Mouse (Mus musculus) testis, adult 2 months (tissue): ENCODE measurements around the gene Syn2.

Experiments used
- CTCF ChIP-seq: fragments of 200-500 bp; IDR thresholded peaks from 2 replicates; pipeline ENCODE4 v1.5.1; 2012; ENCODE audit warnings: low read depth, mild to moderate bottlenecking, inconsistent platforms, low read length, moderate library complexity; ENCODE audit not compliant: control insufficient read depth, insufficient read depth, insufficient replicate concordance
- POLR2A ChIP-seq: fragments of 200-500 bp; IDR thresholded peaks from 2 replicates; pipeline ENCODE4 v1.6.1; 2012; ENCODE audit warnings: low read depth, mild to moderate bottlenecking, inconsistent platforms, low read length, moderate library complexity; ENCODE audit not compliant: control insufficient read depth

DNA sequence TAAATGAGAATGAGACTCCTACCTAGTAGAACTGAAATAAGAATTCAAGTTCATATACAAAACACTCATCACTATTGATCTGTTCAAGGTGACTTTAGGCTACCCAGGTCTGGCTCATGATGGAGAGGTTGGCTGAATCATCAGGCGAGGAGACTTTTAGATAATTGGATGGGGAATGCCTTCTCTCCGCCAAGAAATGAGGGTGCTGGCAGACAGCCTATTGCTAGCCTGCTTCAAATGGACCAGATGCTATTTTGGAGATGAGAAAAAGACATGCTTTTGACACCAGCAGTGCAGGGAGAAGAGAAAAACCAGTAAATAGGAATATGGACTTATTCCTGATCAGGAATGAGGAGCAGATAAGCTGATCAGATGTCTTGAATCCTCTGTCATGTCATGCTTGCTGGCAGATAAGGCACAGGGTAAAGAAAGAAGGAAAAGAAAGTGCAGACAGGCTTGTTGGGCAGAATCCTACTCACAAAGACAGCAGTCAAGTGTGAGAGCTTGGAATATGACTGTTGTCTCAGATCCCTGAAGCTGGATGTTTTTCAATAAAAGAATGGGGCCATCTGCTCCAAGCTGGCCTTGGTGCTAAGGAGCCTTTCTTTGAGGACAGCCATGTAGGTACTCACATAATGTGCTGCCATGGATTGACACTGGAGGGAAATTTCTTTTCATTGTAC is 9.9 kb upstream of the Syn2 start:
- TF ChIP-seq POLR2A (no peak), CTCF (no peak)
